Mouse (Mus musculus): ENCODE results near the gene Pga5.

GRCm38 (mm10) chr19:10676656-10677055, 1.2 kb downstream of the Pga5 start:
- no peak for TF ChIP-seq CHD2 (IDR thresholded peaks at IDR 0.05; ENCODE audit: low read depth, low read length)
- TF ChIP-seq ZNF384 (IDR thresholded peaks at IDR 0.05; ENCODE audit: low read depth, low read length) = no peak
